Mouse (Mus musculus) heart, embryonic 12.5 days (tissue): ENCODE results near the gene Sox21. TPM values are rescaled to one million over a fixed set of nuclear protein-coding genes. Genes with fewer than 3 reads are reported as not detected.

Experiments used
- ATAC-seq: fragments of 200-750 bp; cut with Nextera tagmentation; 2 replicates; pipeline ENCODE4 v1.8.0; 2017; ENCODE audit warnings: moderate TSS enrichment, moderate library complexity; ENCODE audit not compliant: insufficient number of reproducible peaks, low FRiP score
- H3K27ac ChIP-seq: fragments of 300-500 bp; sonication (generic); 2 replicates; pipeline ENCODE4 v1.5.1; 2016; ENCODE audit warnings: mild to moderate bottlenecking, moderate library complexity; ENCODE audit not compliant: poor library complexity, severe bottlenecking
- H3K27me3 ChIP-seq: fragments of 300-500 bp; sonication (generic); replicated peaks from 2 replicates; pipeline ENCODE4 v1.6.1; 2016; ENCODE audit warnings: mild to moderate bottlenecking, moderate library complexity
- H3K36me3 ChIP-seq: fragments of 300-500 bp; sonication (generic); 2 replicates; pipeline ENCODE4 v1.6.1; 2016; ENCODE audit warnings: mild to moderate bottlenecking, moderate library complexity
- H3K4me1 ChIP-seq: fragments of 300-500 bp; sonication (generic); replicated peaks from 2 replicates; pipeline ENCODE4 v1.6.1; 2016; ENCODE audit warnings: mild to moderate bottlenecking
- H3K4me2 ChIP-seq: fragments of 300-500 bp; sonication (generic); 2 replicates; pipeline ENCODE4 v1.6.1; 2016; ENCODE audit warnings: mild to moderate bottlenecking, moderate library complexity
- H3K4me3 ChIP-seq: fragments of 300-500 bp; sonication (generic); 2 replicates; pipeline ENCODE4 v1.5.1; 2016; ENCODE audit warnings: mild to moderate bottlenecking
- H3K9ac ChIP-seq: fragments of 300-500 bp; sonication (generic); 2 replicates; pipeline ENCODE4 v1.6.1; 2016; ENCODE audit warnings: mild to moderate bottlenecking, moderate library complexity
- H3K9me3 ChIP-seq: fragments of 300-500 bp; sonication (generic); replicated peaks from 2 replicates; pipeline ENCODE4 v1.6.1; 2016; ENCODE audit warnings: mild to moderate bottlenecking, moderate library complexity
- WGBS: fragments of 180-500 bp; shearing (Covaris S2); methylation state at CpG from one replicate; pipeline ENCODE4 v1.1.7; 2016; 5-methylcytosine and 5-hydroxymethylcytosine counted together
- polyA plus RNA-seq: library from polyadenylated mRNA; unstranded; fragments of >200 nt; fragmentation: Nextera tagmentation; extraction: Ambion mirVana; gene quantifications from 2 replicates; pipeline ENCODE4 v1.2.1, GENCODE M21; 2016

Gene Sox21
- polyA plus RNA-seq, 1 experiment from 2014 or later: 0.05 TPM

DNA sequence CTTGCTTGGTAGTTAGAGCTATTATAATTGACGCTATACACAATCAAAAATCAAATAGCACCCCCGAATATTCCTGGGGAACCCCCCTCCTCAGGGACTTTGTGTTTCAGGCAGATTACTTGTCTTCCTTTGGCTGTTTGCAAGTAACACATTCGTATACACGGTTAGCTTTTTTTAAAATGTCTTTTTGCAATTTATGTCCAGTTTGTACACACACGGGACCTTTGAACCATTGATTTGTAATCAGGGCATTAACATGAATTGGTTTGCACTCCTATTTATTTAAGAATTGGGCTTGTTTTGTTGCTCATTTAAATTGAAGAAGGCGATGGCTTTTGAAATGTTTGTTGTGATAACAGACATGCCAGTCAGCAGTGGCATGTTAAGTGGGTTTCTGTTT is 956 bp upstream of the Sox21 start:
- no peak overlapping the region for H3K4me2 ChIP-seq
- peaks cover 29% of the 10 kb centered on the region for H3K4me1 ChIP-seq
- H3K27ac ChIP-seq: no peak overlapping the region
- H3K4me3 ChIP-seq: no peak overlapping the region
- no peaks in the 10 kb centered on the region for H3K36me3 ChIP-seq
- H3K27me3 ChIP-seq: peaks cover 71% of the 10 kb centered on the region
- no peak for ATAC-seq
- H3K9me3 ChIP-seq: no peaks in the 10 kb centered on the region; the same call in 1 of the 2 replicates
- no peak overlapping the region for H3K9ac ChIP-seq
- 11% methylated on average over 6 of the region's 6 CpGs for WGBS

GRCm38 (mm10) chr14:118235973-118236885 is 601 bp downstream of the Sox21 start:
- Histone ChIP-seq H3K9ac (peak overlapping the region; percentile 42), H3K36me3 (no peaks in the 10 kb centered on the region), H3K4me1 (peaks cover 29% of the 10 kb centered on the region), H3K27me3 (peaks cover 83% of the 10 kb centered on the region), H3K9me3 (no peaks in the 10 kb centered on the region; the same call in 1 of the 2 replicates), H3K4me2 (peak overlapping the region; percentile 96), H3K27ac (no peak overlapping the region), H3K4me3 (peak overlapping the region; percentile 57)
- WGBS: under 1% methylated on average over 72 of the region's 73 CpGs
- peak; percentile 47 for ATAC-seq

- no peaks in the 10 kb centered on the region for H3K9me3 ChIP-seq
- no peaks in the 10 kb centered on the region for H3K36me3 ChIP-seq
- H3K27me3 ChIP-seq: peaks cover 82% of the 10 kb centered on the region
- H3K4me3 ChIP-seq: peak overlapping the region; percentile 57
- H3K4me1 ChIP-seq: peaks cover 33% of the 10 kb centered on the region
- H3K4me2 ChIP-seq: peak overlapping the region; percentile 96
- ATAC-seq: no peak
- peak overlapping the region; percentile 42; the same call in 1 of the 2 replicates for H3K9ac ChIP-seq
- WGBS: under 1% methylated on average over 62 of the region's 62 CpGs
- no peak overlapping the region for H3K27ac ChIP-seq
These were observed 1.4 kb downstream of the Sox21 start for GRCm38 (mm10) chr14:118235361-118235972.

DNA sequence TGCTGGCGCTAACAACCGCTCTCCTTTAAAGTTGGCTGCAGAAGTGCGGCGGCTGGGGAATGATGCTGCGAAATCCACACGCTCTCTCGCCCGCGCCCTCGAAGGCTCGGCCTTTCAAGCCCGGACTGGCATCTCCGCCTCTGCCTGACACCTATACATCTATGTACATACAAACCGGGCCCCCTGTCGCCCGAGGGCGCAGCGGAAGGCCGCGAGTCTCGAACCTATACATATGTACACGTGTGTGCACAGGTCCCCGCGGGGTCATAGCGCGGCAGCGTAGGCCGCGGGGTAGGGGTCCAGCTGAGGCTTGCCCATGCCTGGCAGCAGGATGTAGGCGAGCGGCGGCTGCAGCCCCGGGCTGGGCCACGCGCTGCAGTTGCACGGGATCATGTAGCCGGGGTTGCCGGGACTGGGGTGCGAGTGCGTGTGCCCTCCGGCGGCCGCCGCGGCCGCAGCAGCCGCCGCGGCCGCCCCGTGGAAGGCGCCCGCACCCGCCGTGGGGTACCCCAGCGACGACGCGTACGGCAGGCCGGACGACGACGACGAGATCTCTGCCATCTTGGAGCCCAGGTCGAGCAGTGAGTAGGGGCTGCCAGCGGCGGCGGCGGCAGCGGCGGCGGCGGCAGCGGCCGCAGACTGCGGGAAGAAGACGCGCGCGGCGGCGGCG is 2.2 kb downstream of the Sox21 start:
- Histone ChIP-seq H3K4me1 (peaks cover 33% of the 10 kb centered on the region), H3K27me3 (peaks cover 82% of the 10 kb centered on the region), H3K4me3 (peak overlapping the region; percentile 57), H3K36me3 (no peaks in the 10 kb centered on the region), H3K9ac (no peak overlapping the region), H3K27ac (no peak overlapping the region), H3K4me2 (peak overlapping the region; percentile 96), H3K9me3 (no peaks in the 10 kb centered on the region)
- ATAC-seq: no peak
- under 1% methylated on average over 71 of the region's 84 CpGs for WGBS

DNA sequence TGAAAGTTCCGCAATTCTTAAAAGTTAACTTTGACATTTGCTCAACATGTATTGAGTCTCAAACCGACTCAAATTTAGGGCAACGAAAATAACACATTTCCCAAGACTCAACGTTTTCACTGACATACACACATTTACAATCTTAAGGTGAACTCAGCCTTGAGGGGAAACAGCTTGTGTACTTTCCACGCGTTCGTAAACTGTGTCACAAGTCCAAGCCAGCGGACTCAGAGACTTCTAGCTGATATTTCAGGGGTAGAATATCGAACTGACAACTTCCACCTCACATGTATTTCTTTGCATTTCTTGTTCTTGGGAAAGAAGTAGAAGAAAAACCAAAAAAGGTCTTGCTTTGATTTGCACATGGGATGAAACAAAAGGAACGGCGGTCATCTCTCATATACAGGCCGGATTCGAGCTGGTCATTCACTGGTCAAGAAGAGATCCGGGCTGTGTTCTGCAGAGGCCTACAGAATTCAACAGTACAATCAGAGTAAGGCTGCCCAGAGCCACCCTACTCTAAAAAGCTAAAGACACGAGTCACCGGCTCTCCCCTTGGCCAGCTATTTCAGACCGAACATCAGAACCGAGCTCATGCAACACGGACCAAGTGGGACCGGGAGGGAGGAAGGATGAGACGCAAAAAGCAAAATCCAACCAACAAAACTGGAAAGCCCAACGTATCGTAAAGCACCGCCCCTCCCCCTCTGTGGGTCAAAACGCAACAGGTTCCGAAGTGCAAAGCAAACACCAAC is 2.9 kb downstream of the Sox21 start:
- H3K9me3 ChIP-seq: no peaks in the 10 kb centered on the region
- H3K4me3 ChIP-seq: no peak overlapping the region
- H3K27me3 ChIP-seq: peaks cover 82% of the 10 kb centered on the region
- 3% methylated on average over 26 of the region's 26 CpGs for WGBS
- no peak for ATAC-seq
- peaks cover 33% of the 10 kb centered on the region for H3K4me1 ChIP-seq
- no peak overlapping the region for H3K27ac ChIP-seq
- H3K36me3 ChIP-seq: no peaks in the 10 kb centered on the region
- H3K4me2 ChIP-seq: no peak overlapping the region; the same call in 1 of the 2 replicates
- no peak overlapping the region for H3K9ac ChIP-seq

GRCm38 (mm10) chr14:118232381-118232970 is 4.4 kb downstream of the Sox21 start:
- WGBS: 2% methylated on average over 8 of the region's 8 CpGs
- H3K4me1 ChIP-seq: peaks cover 34% of the 10 kb centered on the region

GRCm38 (mm10) chr14:118226471-118227155 is 10.2 kb downstream of the Sox21 start:
- Histone ChIP-seq H3K27me3 (peaks cover 91% of the 10 kb centered on the region), H3K36me3 (no peaks in the 10 kb centered on the region), H3K4me1 (peaks cover 21% of the 10 kb centered on the region), H3K9me3 (no peaks in the 10 kb centered on the region), H3K9ac (no peak overlapping the region), H3K4me2 (peak overlapping the region; percentile 49), H3K4me3 (no peak overlapping the region), H3K27ac (no peak overlapping the region)
- WGBS: under 1% methylated on average over 21 of the region's 21 CpGs
- no peak for ATAC-seq

More at GRCm38 (mm10) chr14:118232381-118232970, 4.4 kb downstream of the Sox21 start:
- no peaks in the 10 kb centered on the region for H3K9me3 ChIP-seq
- H3K9ac ChIP-seq: no peak overlapping the region
- no peak overlapping the region for H3K4me2 ChIP-seq
- no peak overlapping the region for H3K27ac ChIP-seq
- peaks cover 85% of the 10 kb centered on the region for H3K27me3 ChIP-seq
- no peak overlapping the region for H3K4me3 ChIP-seq
- H3K36me3 ChIP-seq: no peaks in the 10 kb centered on the region
- no peak for ATAC-seq

DNA sequence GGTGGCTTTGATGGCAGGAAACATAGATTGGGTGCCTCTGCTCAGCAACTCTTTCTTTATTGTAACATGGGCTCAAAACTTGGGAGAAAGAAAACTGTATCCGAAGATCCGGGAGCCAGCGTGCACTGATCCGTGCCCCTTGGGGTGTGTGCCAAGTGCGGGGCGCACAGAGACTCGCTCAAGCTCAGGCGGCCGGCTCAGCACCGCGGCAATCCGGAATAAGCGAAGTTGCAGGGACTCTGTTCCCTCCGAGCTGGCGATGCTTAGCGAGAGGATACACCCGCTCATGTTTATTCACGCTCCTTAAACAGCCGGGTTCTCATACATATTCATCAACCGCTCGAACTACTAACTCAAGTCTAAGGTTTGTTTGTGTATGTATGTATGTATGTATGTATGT is 10.9 kb downstream of the Sox21 start:
- Histone ChIP-seq H3K9me3 (no peaks in the 10 kb centered on the region), H3K4me2 (peak overlapping the region; percentile 49), H3K9ac (no peak overlapping the region), H3K4me3 (peak overlapping the region; percentile 13), H3K27me3 (peaks cover 84% of the 10 kb centered on the region), H3K4me1 (peaks cover 18% of the 10 kb centered on the region), H3K36me3 (no peaks in the 10 kb centered on the region), H3K27ac (no peak overlapping the region)
- under 1% methylated on average over 21 of the region's 21 CpGs for WGBS
- no peak for ATAC-seq

DNA sequence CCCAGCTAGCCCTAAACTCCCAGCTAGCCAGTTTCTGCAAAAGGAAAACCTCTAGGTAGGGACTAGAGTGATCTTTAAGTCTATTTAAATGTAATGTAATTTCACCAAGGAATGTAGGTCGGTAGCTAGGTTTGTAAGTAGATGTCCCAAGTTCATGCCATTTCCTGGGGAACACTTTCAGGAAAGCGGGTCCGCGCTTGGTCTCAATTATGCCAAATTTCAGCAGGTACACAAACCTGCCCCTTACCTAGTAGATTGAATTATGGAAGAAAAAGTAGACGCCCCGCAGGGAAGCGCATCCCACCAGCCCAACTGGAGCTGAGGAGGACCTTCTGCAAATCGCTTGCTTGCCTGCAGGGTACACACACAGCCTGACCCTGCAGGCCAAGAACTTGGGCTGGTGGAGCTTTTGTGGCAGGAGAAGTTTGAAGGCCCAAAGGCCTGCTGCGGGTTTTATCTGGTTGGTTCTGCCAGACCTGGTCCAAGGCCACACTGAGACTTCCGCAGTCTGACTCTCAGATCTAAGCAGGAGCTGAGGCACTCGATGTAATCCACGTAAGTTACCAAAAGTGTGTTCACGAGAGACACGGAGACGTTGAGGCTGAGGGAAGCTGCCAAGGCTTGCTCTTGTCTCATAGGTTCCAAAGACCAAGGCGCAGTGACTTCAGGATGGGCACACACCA is 11.6 kb downstream of the Sox21 start:
- 13% methylated on average over 16 of the region's 16 CpGs for WGBS
- Histone ChIP-seq H3K36me3 (no peaks in the 10 kb centered on the region), H3K4me2 (0 out of 2 replicates have a peak overlapping the region, but pooled peaks have one; percentile 49), H3K9ac (no peak overlapping the region), H3K27me3 (peaks cover 79% of the 10 kb centered on the region), H3K9me3 (no peaks in the 10 kb centered on the region), H3K4me1 (peaks cover 17% of the 10 kb centered on the region; the same call in 1 of the 2 replicates), H3K4me3 (0 out of 2 replicates have a peak overlapping the region, but pooled peaks have one; percentile 13), H3K27ac (no peak overlapping the region)
- ATAC-seq: no peak
